Mouse (Mus musculus): ENCODE measurements around the gene Acin1. TPM values are rescaled to one million over a fixed set of nuclear protein-coding genes. Genes with fewer than 3 reads are reported as not detected.

The Acin1 gene
- total and polyA plus RNA-seq, 2 experiments: 39.7 to 49.1 TPM

DNA sequence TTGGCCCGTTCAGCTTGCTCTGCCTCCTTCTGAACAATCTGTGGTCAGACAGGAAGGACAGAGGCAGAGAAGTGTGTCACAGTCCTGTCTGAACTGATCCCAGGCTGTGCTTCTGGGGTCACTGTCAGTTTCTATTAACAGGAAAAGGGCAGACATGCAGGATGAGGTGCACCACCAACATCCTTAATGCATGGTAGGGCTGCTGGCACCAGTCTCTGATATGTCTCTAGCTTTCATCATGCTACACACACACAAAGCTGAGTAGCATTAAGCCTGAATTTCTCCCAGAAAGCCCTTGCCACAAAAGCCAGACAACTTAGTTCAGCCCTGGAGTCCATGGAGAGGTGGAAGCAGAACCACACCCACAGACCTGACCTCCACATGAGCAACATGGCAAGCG lies 43.7 kb downstream of the Acin1 start:
- no peaks in the 10 kb centered on the region for H3K79me2 ChIP-seq (ENCODE audit: control insufficient read depth, insufficient read depth, low read length)
- no peak overlapping the region for H3K27ac ChIP-seq (replicated peaks; ENCODE audit: insufficient read depth, low read depth, low read length)
- TF ChIP-seq POLR2A (IDR thresholded peaks at IDR 0.05; ENCODE audit: extremely low read depth, insufficient read depth, low read length): no peak
- TF ChIP-seq CTCF (IDR thresholded peaks at IDR 0.05; ENCODE audit: low read depth, low read length): no peak
- H3K4me3 ChIP-seq (ENCODE audit: insufficient read depth, low read depth, low read length): no peak overlapping the region
- H3K4me1 ChIP-seq (ENCODE audit: control insufficient read depth, insufficient read depth, low read length): no peaks in the 10 kb centered on the region
- H3K9ac ChIP-seq (ENCODE audit: low read depth, low read length): no peak overlapping the region
- 85% methylated on average over 2 of the region's 2 CpGs for whole genome bisulfite sequencing
- no peak for DNase-seq (ENCODE audit: extremely low read depth, low read depth, low spot score)
- peaks cover 43% of the 10 kb centered on the region for H3K36me3 ChIP-seq (ENCODE audit: control insufficient read depth, insufficient read depth, low read length)
- H3K27me3 ChIP-seq (ENCODE audit: control insufficient read depth, insufficient read depth, low read length): no peaks in the 10 kb centered on the region

DNA sequence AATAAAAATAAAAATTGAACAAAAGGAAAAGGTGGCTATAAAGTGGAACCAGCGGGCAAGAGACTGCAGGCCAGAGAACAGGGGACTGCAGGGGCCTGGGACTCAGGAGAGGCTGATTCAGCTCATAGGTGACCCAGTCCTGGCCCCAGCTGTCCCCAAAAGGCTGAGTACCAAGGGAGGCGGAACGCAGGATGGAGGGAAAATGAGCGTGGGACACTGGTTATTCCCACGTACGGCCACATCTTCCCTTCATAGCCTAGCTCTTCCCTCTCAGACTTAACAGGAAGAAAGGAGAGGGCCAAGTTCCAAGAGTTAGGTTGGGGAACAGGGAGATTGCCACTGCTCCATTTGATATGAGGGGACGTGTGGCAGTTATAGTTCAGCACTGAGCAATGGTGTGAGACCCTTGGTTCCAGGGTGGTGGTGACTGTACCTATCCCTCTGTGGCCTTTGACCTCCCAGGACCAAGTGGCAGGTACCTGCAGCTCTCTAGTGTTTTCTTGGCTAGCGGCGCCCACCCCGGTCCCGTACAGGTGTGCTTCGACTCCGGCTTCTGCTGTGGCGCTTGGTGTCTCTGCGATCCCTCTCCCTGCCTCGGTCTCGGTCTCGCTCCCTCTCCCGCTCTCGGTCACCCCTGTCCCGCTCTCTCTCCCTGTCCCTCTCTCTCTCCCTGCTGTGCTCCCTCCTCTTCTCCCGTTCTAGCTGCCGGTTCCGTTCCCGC lies 44.3 kb downstream of the Acin1 start:
- Histone ChIP-seq H3K27ac (replicated peaks; ENCODE audit: insufficient read depth, low read depth, low read length) (no peak overlapping the region), H3K36me3 (ENCODE audit: control insufficient read depth, insufficient read depth, low read length) (peaks cover 39% of the 10 kb centered on the region), H3K79me2 (ENCODE audit: control insufficient read depth, insufficient read depth, low read length) (no peaks in the 10 kb centered on the region), H3K9ac (ENCODE audit: low read depth, low read length) (no peak overlapping the region), H3K4me3 (ENCODE audit: insufficient read depth, low read depth, low read length) (no peak overlapping the region), H3K4me1 (ENCODE audit: control insufficient read depth, insufficient read depth, low read length) (no peaks in the 10 kb centered on the region), H3K27me3 (ENCODE audit: control insufficient read depth, insufficient read depth, low read length) (no peaks in the 10 kb centered on the region)
- no peak for DNase-seq (ENCODE audit: extremely low read depth, low read depth, low spot score)
- TF ChIP-seq CTCF (IDR thresholded peaks at IDR 0.05; ENCODE audit: low read depth, low read length) (no peak), POLR2A (IDR thresholded peaks at IDR 0.05; ENCODE audit: extremely low read depth, insufficient read depth, low read length) (no peak)
- WGBS: 92% methylated on average over 25 of the region's 25 CpGs

DNA sequence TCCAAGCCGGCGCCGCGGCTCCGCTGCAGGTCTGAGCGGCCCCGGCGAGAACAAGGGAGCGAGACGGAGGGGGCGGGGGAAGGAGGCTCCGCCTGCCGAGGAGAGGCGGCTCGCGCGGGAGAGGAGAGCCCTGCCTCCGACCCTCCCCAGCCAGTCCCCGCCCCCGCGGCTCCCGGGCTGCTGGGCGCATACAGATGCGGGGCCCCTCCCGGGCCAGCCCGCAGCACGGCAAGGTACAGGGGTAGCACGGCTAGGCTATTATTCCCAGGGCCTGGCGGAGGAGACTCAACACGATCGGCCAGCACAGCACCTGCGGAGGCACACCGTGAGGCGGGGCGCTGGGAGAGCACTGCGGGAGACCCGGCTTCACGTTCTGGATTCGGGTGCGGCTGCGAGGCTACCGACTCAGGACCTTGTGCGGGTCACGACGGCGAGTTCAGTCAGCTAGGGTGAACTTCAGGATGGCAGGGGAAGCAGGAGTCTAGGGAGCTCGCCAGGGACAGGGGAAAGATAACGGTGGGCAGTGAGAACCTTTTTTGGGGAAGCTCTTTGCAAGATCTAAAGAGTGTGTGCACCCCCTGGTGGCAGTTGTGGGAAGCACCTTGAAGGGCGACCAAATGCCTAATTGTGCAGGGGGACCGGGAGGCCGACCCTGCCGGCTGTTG lies 45.3 kb downstream of the Acin1 start, which contains the start of gene Cdh24:
Cdh24 (minus strand) TSS at position 60 of the 665 bp plus-strand sequence.
- peak within 1 kb of the TSS; percentile 55 for H3K9ac ChIP-seq (ENCODE audit: low read depth, low read length)
- H3K27ac ChIP-seq (replicated peaks; ENCODE audit: insufficient read depth, low read depth, low read length): no peak within 1 kb of the TSS
- no peaks in the 10 kb centered on the region for H3K27me3 ChIP-seq (ENCODE audit: control insufficient read depth, insufficient read depth, low read length)
- TF ChIP-seq POLR2A (IDR thresholded peaks at IDR 0.05; ENCODE audit: extremely low read depth, insufficient read depth, low read length) (no peak), CTCF (IDR thresholded peaks at IDR 0.05; ENCODE audit: low read depth, low read length) (peak; percentile 83)
- H3K4me1 ChIP-seq (ENCODE audit: control insufficient read depth, insufficient read depth, low read length): no peaks in the 10 kb centered on the region
- DNase-seq (ENCODE audit: extremely low read depth, low read depth, low spot score): peak; percentile 50
- WGBS: under 1% methylated on average over 52 of the region's 52 CpGs
- H3K36me3 ChIP-seq (ENCODE audit: control insufficient read depth, insufficient read depth, low read length): peaks cover 30% of the 10 kb centered on the region
- H3K4me3 ChIP-seq (ENCODE audit: insufficient read depth, low read depth, low read length): peak within 1 kb of the TSS; percentile 58
- H3K79me2 ChIP-seq (ENCODE audit: control insufficient read depth, insufficient read depth, low read length): no peaks in the 10 kb centered on the region

DNA sequence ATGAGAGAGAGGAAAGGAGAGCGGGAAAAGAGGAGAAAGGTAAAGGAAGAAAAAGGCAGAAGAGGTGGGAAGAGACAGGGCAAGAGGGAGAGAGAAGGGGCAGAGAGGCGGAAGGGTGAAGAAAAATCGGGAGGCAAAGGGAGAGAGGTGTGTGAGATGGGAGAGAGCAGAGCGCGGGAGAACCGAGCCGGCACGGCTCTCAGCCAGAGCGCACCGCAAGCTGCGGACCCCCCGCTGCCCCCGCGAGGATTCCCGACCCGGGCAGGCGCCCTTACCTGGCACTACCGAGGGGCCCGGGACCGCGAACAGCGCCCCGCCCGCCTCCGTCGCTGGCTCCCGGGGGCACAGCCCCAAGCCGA lies 45.8 kb downstream of the Acin1 start, which contains the start of gene Gm17606:
Gm17606 (plus strand) TSS at position 7 of the 359 bp plus-strand sequence.
- Histone ChIP-seq H3K4me1 (ENCODE audit: control insufficient read depth, insufficient read depth, low read length) (no peaks in the 10 kb centered on the region), H3K79me2 (ENCODE audit: control insufficient read depth, insufficient read depth, low read length) (no peaks in the 10 kb centered on the region), H3K4me3 (ENCODE audit: insufficient read depth, low read depth, low read length) (peak within 1 kb of the TSS; percentile 58), H3K27ac (replicated peaks; ENCODE audit: insufficient read depth, low read depth, low read length) (no peak within 1 kb of the TSS), H3K9ac (ENCODE audit: low read depth, low read length) (peak within 1 kb of the TSS; percentile 55), H3K36me3 (ENCODE audit: control insufficient read depth, insufficient read depth, low read length) (peaks cover 25% of the 10 kb centered on the region), H3K27me3 (ENCODE audit: control insufficient read depth, insufficient read depth, low read length) (no peaks in the 10 kb centered on the region)
- WGBS: 3% methylated on average over 27 of the region's 28 CpGs
- TF ChIP-seq CTCF (IDR thresholded peaks at IDR 0.05; ENCODE audit: low read depth, low read length): no peak
- no peak for TF ChIP-seq POLR2A (IDR thresholded peaks at IDR 0.05; ENCODE audit: extremely low read depth, insufficient read depth, low read length)
- no peak for DNase-seq (ENCODE audit: extremely low read depth, low read depth, low spot score)

DNA sequence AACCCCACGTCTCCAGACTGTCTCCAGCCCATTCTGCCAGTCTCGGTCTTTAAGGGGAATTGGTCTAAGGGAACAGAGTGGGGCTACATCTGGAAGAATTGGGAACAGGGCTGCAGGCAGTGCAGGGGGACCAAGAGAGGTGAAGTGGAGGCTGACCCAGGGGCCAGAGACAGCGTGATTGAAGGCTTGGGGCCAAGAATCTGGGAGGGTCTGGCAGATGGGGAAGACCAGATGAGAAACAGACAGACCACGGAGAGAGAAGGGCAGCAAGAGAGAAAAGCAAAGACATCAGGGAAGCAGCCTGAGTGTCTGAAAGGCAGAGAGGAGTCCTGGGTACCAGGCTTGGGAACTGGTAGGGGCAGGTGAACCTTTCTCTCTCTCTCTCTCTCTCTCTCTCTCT lies 46.6 kb downstream of the Acin1 start:
- 75% methylated on average over 4 of the region's 4 CpGs for WGBS
- H3K9ac ChIP-seq (ENCODE audit: low read depth, low read length): no peak overlapping the region
- no peak for TF ChIP-seq CTCF (IDR thresholded peaks at IDR 0.05; ENCODE audit: low read depth, low read length)
- no peak for TF ChIP-seq POLR2A (IDR thresholded peaks at IDR 0.05; ENCODE audit: extremely low read depth, insufficient read depth, low read length)

DNA sequence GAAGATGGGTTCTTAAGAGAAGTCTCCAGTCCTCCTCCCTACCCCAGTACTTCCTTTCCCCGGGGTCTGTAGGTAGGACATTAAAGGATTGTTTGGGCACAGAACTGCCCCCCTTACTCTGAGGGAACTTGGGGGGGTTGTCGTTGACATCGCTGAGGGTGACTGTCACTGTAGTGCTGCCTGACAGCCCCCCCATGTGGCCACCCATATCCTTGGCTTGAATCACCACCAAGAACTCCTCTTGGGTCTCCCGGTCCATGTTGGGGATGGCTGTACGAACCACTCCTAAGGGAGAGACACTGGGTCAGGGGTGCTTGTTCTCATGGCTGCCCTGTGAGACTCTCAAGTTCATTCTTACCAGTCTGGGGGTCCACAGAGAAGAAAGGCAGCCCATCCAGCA lies 48.5 kb downstream of the Acin1 start:
- H3K36me3 ChIP-seq (ENCODE audit: control insufficient read depth, insufficient read depth, low read length): no peaks in the 10 kb centered on the region; the same call in 1 of the 2 replicates
- no peak overlapping the region for H3K9ac ChIP-seq (ENCODE audit: low read depth, low read length)
- DNase-seq (ENCODE audit: extremely low read depth, low read depth, low spot score): no peak
- no peaks in the 10 kb centered on the region for H3K4me1 ChIP-seq (ENCODE audit: control insufficient read depth, insufficient read depth, low read length)
- WGBS: 77% methylated on average over 5 of the region's 5 CpGs
- no peak overlapping the region for H3K4me3 ChIP-seq (ENCODE audit: insufficient read depth, low read depth, low read length)
- no peaks in the 10 kb centered on the region for H3K27me3 ChIP-seq (ENCODE audit: control insufficient read depth, insufficient read depth, low read length)
- H3K79me2 ChIP-seq (ENCODE audit: control insufficient read depth, insufficient read depth, low read length): no peaks in the 10 kb centered on the region
- TF ChIP-seq POLR2A (IDR thresholded peaks at IDR 0.05; ENCODE audit: extremely low read depth, insufficient read depth, low read length) (no peak), CTCF (IDR thresholded peaks at IDR 0.05; ENCODE audit: low read depth, low read length) (no peak)
- H3K27ac ChIP-seq (replicated peaks; ENCODE audit: insufficient read depth, low read depth, low read length): no peak overlapping the region

More for the DNA sequence above, 46.6 kb downstream of the Acin1 start:
- H3K27me3 ChIP-seq (ENCODE audit: control insufficient read depth, insufficient read depth, low read length): no peaks in the 10 kb centered on the region
- no peaks in the 10 kb centered on the region for H3K4me1 ChIP-seq (ENCODE audit: control insufficient read depth, insufficient read depth, low read length)
- peaks cover 18% of the 10 kb centered on the region for H3K36me3 ChIP-seq (ENCODE audit: control insufficient read depth, insufficient read depth, low read length)
- no peak overlapping the region for H3K4me3 ChIP-seq (ENCODE audit: insufficient read depth, low read depth, low read length)
- DNase-seq (ENCODE audit: extremely low read depth, low read depth, low spot score): no peak
- no peaks in the 10 kb centered on the region for H3K79me2 ChIP-seq (ENCODE audit: control insufficient read depth, insufficient read depth, low read length)
- H3K27ac ChIP-seq (replicated peaks; ENCODE audit: insufficient read depth, low read depth, low read length): no peak overlapping the region
